Mouse (Mus musculus): Measurements from ENCODE around the gene Cdk8.

DNA sequence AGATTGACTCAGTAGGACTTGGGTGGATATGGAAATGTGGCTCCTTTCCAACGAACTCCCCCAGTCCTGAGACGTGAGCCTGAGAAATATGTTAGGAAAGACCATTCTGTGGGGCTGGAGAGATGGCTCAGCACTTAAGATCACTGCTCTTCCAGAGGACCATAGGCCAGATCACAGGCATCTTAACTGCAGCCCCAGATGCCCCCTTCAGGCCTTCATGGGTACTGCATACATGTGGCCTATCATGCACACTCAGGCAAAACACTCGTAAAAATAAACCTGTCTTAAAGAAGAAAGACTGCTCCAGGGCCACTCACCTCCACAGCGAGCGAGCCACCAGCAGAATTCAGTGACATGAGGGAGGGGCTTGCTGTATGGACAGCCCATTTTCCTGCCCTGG is 72.4 kb downstream of the Cdk8 start:
- no peak for TF ChIP-seq MYOD1 (IDR thresholded peaks at IDR 0.05; ENCODE audit: control insufficient read depth, insufficient read length, low read depth)
- peak; percentile 38 for TF ChIP-seq CTCF (IDR thresholded peaks at IDR 0.05; ENCODE audit: control insufficient read depth, insufficient read depth, insufficient read length)
- no peak for TF ChIP-seq USF1 (IDR thresholded peaks at IDR 0.05; ENCODE audit: low read depth)
- no peak for TF ChIP-seq CEBPB (IDR thresholded peaks at IDR 0.05; ENCODE audit: low read depth)

Data from C2C12 (cell line).